Mouse (Mus musculus) liver, embryonic 14.5 days (tissue): ENCODE measurements around the gene Syngr4.

Source experiments
- CTCF ChIP-seq: IDR thresholded peaks from 2 replicates; pipeline ENCODE4 v1.5.1; 2016; ENCODE audit warnings: antibody characterized with exemption, low read depth, control low read depth
- EP300 ChIP-seq: IDR thresholded peaks from 2 replicates; pipeline ENCODE4 v1.6.1; 2016; ENCODE audit warnings: antibody characterized with exemption, low read depth

- TF ChIP-seq CTCF: no peak
- no peak for TF ChIP-seq EP300
Measured at GRCm38 (mm10) chr7:45914067-45914466, 17.6 kb upstream of the Syngr4 start.
